In the genomic region with DNA sequence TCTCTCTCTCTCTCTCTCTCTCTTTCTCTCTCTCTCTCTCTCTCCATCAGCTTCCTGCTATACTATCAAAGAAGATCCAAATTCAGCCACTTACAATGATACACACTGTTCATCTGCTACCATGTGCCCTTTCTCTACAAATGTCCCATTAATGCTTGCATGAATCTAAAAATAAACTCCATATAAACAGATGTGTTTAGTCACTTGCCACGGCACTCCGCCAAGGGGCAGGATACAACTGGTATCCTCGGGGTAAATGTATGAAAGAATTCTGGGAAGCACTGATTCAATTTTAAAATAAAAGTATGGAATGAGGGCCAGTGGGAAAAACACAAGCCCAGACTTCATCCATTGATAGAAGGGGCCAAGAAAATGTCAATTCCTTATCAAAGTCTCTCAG, we compare ENCODE assay signal across 31 mouse cellular contexts. TPM values are rescaled to one million over a fixed set of nuclear protein-coding genes. Genes with fewer than 3 reads are reported as not detected.
A peak's percentile ranks its signal among the peaks of the same experiment; 100 is the strongest.
DNase-seq lines count a peak whose midpoint lies in the region; ATAC-seq and TF ChIP-seq lines count a peak whose summit lies in the region.
"Had no signal": no experiment of that assay in that cellular context is flagged by ENCODE, and none has a peak within 500 bp of the region (broad histone marks: within the 10 kb centered on the region; RNA-seq: fewer than 3 reads in every experiment).

No protein-coding gene starts in this region.

- no peaks in the 10 kb centered on the region for H3K79me3 ChIP-seq in C2C12 (ENCODE audit: low read depth)

- H3K4me3 ChIP-seq in heart, adult 2 months: no peak overlapping the region
- no peak overlapping the region for H3K4me3 ChIP-seq in C2C12 (ENCODE audit: insufficient read depth, poor library complexity, severe bottlenecking)
- no peak overlapping the region for H3K4me3 ChIP-seq in lung, embryonic 16.5 days (ENCODE audit: low read length)
- no peak overlapping the region for H3K4me3 ChIP-seq in limb, embryonic 10.5 days
- H3K4me3 ChIP-seq: heart, embryonic 10.5 days; liver, embryonic 12.5 days; megakaryocyte, embryonic 14.5 days; midbrain, embryonic 13.5 days; neural tube, embryonic 13.5 days had no signal

- no peak for TF ChIP-seq POLR2A in heart, adult 2 months (IDR thresholded peaks at IDR 0.05; ENCODE audit: insufficient read depth, low read depth, low read length)

- no peaks in the 10 kb centered on the region for H3K9me3 ChIP-seq in lung, embryonic 16.5 days (ENCODE audit: control insufficient read depth, low read length)
- H3K9me3 ChIP-seq in limb, embryonic 10.5 days (replicated peaks): no peaks in the 10 kb centered on the region
- H3K9me3 ChIP-seq: heart, embryonic 10.5 days; liver, embryonic 12.5 days; megakaryocyte, embryonic 14.5 days; midbrain, embryonic 13.5 days; neural tube, embryonic 13.5 days had no signal

- H3ac ChIP-seq in C2C12 (ENCODE audit: control insufficient read depth, insufficient read length, low read depth): no peak overlapping the region

- H3K36me3 ChIP-seq in heart, adult 2 months (ENCODE audit: control insufficient read depth, insufficient read depth, low read length): no peaks in the 10 kb centered on the region
- H3K36me3 ChIP-seq in C2C12 (ENCODE audit: control insufficient read depth, insufficient read depth): no peaks in the 10 kb centered on the region
- no peaks in the 10 kb centered on the region for H3K36me3 ChIP-seq in lung, embryonic 16.5 days (ENCODE audit: control insufficient read depth, insufficient read depth, low read length)
- no peaks in the 10 kb centered on the region for H3K36me3 ChIP-seq in limb, embryonic 10.5 days
- H3K36me3 ChIP-seq: heart, embryonic 10.5 days; liver, embryonic 12.5 days; midbrain, embryonic 13.5 days; neural tube, embryonic 13.5 days had no signal

- no peaks in the 10 kb centered on the region for H3K27me3 ChIP-seq in heart, adult 2 months (ENCODE audit: control insufficient read depth, insufficient read depth, low read length)
- no peaks in the 10 kb centered on the region for H3K27me3 ChIP-seq in C2C12 (ENCODE audit: control insufficient read depth, insufficient read depth, insufficient read length)
- no peaks in the 10 kb centered on the region for H3K27me3 ChIP-seq in lung, embryonic 16.5 days (ENCODE audit: control insufficient read depth, insufficient read depth, low read depth, low read length)
- no peaks in the 10 kb centered on the region for H3K27me3 ChIP-seq in limb, embryonic 10.5 days (ENCODE audit: low read depth, poor library complexity, severe bottlenecking)
- H3K27me3 ChIP-seq: liver, embryonic 12.5 days; megakaryocyte, embryonic 14.5 days; midbrain, embryonic 13.5 days; neural tube, embryonic 13.5 days had no signal

- no peak overlapping the region for H3K9ac ChIP-seq in heart, adult 2 months (ENCODE audit: low read depth, low read length)
- no peak overlapping the region for H3K9ac ChIP-seq in lung, embryonic 16.5 days (ENCODE audit: low read length)
- H3K9ac ChIP-seq: forebrain, postnatal 0 days; liver, embryonic 12.5 days; midbrain, embryonic 13.5 days; neural tube, embryonic 13.5 days had no signal

- ATAC-seq in lung, embryonic 16.5 days (ENCODE audit: low read depth): peak; percentile 83
- ATAC-seq: forebrain, postnatal 0 days; hindbrain, postnatal 0 days; intestine, embryonic 16.5 days; liver, embryonic 12.5 days; midbrain, embryonic 13.5 days had no signal

- intact Hi-C loops in heart, adult 2 months (cut with DNase I): no loop called here

- H3K79me2 ChIP-seq in heart, adult 2 months (replicated peaks; ENCODE audit: control insufficient read depth, insufficient read depth, low read length): no peaks in the 10 kb centered on the region
- H3K79me2 ChIP-seq in C2C12 (ENCODE audit: control insufficient read depth, insufficient read depth): no peaks in the 10 kb centered on the region

- no peak overlapping the region for H3K4me2 ChIP-seq in lung, embryonic 16.5 days (ENCODE audit: low read depth, low read length)
- H3K4me2 ChIP-seq: liver, embryonic 12.5 days; midbrain, embryonic 13.5 days; neural tube, embryonic 13.5 days had no signal

- H3K4me1 ChIP-seq in heart, adult 2 months (ENCODE audit: control insufficient read depth, insufficient read depth, low read length): no peaks in the 10 kb centered on the region
- H3K4me1 ChIP-seq in lung, embryonic 16.5 days (replicated peaks; ENCODE audit: control insufficient read depth, insufficient read depth, low read length): no peaks in the 10 kb centered on the region
- H3K4me1 ChIP-seq in limb, embryonic 10.5 days: no peaks in the 10 kb centered on the region
- H3K4me1 ChIP-seq: heart, embryonic 10.5 days; midbrain, embryonic 13.5 days; neural tube, embryonic 13.5 days had no signal

- H3K27ac ChIP-seq in heart, adult 2 months: no peak overlapping the region
- no peak overlapping the region for H3K27ac ChIP-seq in lung, embryonic 16.5 days (ENCODE audit: low read length)
- no peak overlapping the region for H3K27ac ChIP-seq in limb, embryonic 10.5 days
- H3K27ac ChIP-seq: heart, embryonic 10.5 days; hindbrain, postnatal 0 days; liver, embryonic 12.5 days; midbrain, embryonic 13.5 days; neural tube, embryonic 13.5 days had no signal

- peak; percentile 10 for DNase-seq in heart, adult 11 months
- no peak for DNase-seq in heart, adult 2 months
- DNase-seq in lung, postnatal 4 days: peak; percentile 33 to 67
- DNase-seq in kidney, postnatal 36 days: no peak
- DNase-seq in limb, embryonic 10.5 days (ENCODE audit: low spot score): no peak
- DNase-seq: adrenal gland, postnatal 25 days; B cell, adult 2 months; cerebellum, adult 8-10 months; forebrain, postnatal 0 days; gastrocnemius, postnatal 25 days; layer of hippocampus, adult 9-11 months; thymus, postnatal 14 days had no signal

- TF ChIP-seq CTCF in heart, adult 2 months (IDR thresholded peaks at IDR 0.05): no peak
- no peak for TF ChIP-seq CTCF in C2C12 (IDR thresholded peaks at IDR 0.05; ENCODE audit: control insufficient read depth, insufficient read depth, insufficient read length)

- WGBS in heart, adult 2 months: 67% methylated on average over 3 of the region's 3 CpGs
- 57% methylated on average over 3 of the region's 3 CpGs for WGBS in lung, embryonic 16.5 days
- 92% methylated on average over 3 of the region's 3 CpGs for WGBS in limb, embryonic 10.5 days

- no peak for TF ChIP-seq EP300 in heart, adult 2 months (IDR thresholded peaks at IDR 0.05; ENCODE audit: insufficient read depth, low read depth, low read length)

TF ChIP-seq in C2C12, 6 proteins besides CTCF, POLR2A, EP300 and RAD21:
- TF ChIP-seq MAX (IDR thresholded peaks at IDR 0.05) (peak; percentile 33), FOSL1 (IDR thresholded peaks at IDR 0.05; ENCODE audit: insufficient read depth, low read length, poor library complexity, severe bottlenecking) (no peak)

RNA-seq across cellular contexts. Expression of a gene that starts 33.4 kb away (rescaled TPM):
- 1 to 10 TPM; 6.6 to 7.6 TPM for total RNA-seq in heart, adult 2 months (2021)
- 2.9 and 5.4 TPM in 2 replicates for polyA plus RNA-seq in heart, adult 2 months (2012; rRNA removed)
- 5.5 TPM for polyA plus RNA-seq in C2C12 (2012; fragmentation: generic; extraction: Trizol)
- 22.6 and 24.3 TPM in 2 replicates for polyA plus RNA-seq in lung, embryonic 16.5 days (2015; fragmentation: Nextera tagmentation; extraction: Ambion mirVana)
- 20.4 and 22.1 TPM in 2 replicates for polyA plus RNA-seq in limb, embryonic 10.5 days (2016; fragmentation: Nextera tagmentation; extraction: Ambion mirVana)

RNA-seq across cellular contexts. Expression of a gene that starts 51.9 kb away (rescaled TPM):
- not detected for total RNA-seq in heart, adult 2 months (2021)
- polyA plus RNA-seq in heart, adult 2 months (2012; rRNA removed): not detected in 2 replicates
- polyA plus RNA-seq in C2C12 (2012; fragmentation: generic; extraction: Trizol): not detected
- not detected in 2 replicates for polyA plus RNA-seq in lung, embryonic 16.5 days (2015; fragmentation: Nextera tagmentation; extraction: Ambion mirVana)
- polyA plus RNA-seq in limb, embryonic 10.5 days (2016; fragmentation: Nextera tagmentation; extraction: Ambion mirVana): not detected in 2 replicates
- total RNA-seq: adrenal gland, postnatal 25 days; forebrain, postnatal 0 days; gastrocnemius, postnatal 25 days; hindbrain, postnatal 0 days; left cerebral cortex, adult 8-10 months had no signal
- polyA plus RNA-seq: brain, embryonic 14.5 days; forebrain, embryonic 11.5 days; forebrain, postnatal 0 days; heart, embryonic 10.5 days; heart, postnatal 0 days; hindbrain, embryonic 11.5 days; hindbrain, postnatal 0 days; intestine, embryonic 16.5 days; kidney, embryonic 16.5 days; large intestine, adult 2 months; limb, embryonic 11.5 days; liver, embryonic 12.5 days; midbrain, embryonic 13.5 days; neural tube, embryonic 13.5 days; spleen, adult 2 months; testis, adult 2 months had no signal

Comparison
In these comparisons a context has a peak if more than half of its experiments do, and no peak if none do; other contexts are left out.
1. DNase-seq: peak in heart, adult 11 months (single experiment) and lung, postnatal 4 days (2 of 2); none in heart, adult 2 months (0 of 2), kidney, postnatal 36 days (0 of 2) and limb, embryonic 10.5 days (single experiment).